Mouse (Mus musculus) layer of hippocampus, postnatal 25 days (tissue): ENCODE data around the gene Sema3d. TPM values are rescaled to one million over a fixed set of nuclear protein-coding genes. Genes with fewer than 3 reads are reported as not detected.

Experiments
- DNase-seq, 2 experiments: peaks; one replicate each; pipeline ENCODE4 v3.0.0; 2022; ENCODE audit warnings: mixed read lengths in 2 of 2, low spot score in 1 of 2; ENCODE audit errors: extremely low spot score in 1 of 2
- total RNA-seq, 2 experiments: library from RNA; stranded (reverse); gene quantifications; 2 replicates each; pipeline ENCODE4 v1.2.3; 2021

Gene Sema3d
- total RNA-seq, 2 experiments from 2014 or later, result 5.1 to 5.4 TPM

DNA sequence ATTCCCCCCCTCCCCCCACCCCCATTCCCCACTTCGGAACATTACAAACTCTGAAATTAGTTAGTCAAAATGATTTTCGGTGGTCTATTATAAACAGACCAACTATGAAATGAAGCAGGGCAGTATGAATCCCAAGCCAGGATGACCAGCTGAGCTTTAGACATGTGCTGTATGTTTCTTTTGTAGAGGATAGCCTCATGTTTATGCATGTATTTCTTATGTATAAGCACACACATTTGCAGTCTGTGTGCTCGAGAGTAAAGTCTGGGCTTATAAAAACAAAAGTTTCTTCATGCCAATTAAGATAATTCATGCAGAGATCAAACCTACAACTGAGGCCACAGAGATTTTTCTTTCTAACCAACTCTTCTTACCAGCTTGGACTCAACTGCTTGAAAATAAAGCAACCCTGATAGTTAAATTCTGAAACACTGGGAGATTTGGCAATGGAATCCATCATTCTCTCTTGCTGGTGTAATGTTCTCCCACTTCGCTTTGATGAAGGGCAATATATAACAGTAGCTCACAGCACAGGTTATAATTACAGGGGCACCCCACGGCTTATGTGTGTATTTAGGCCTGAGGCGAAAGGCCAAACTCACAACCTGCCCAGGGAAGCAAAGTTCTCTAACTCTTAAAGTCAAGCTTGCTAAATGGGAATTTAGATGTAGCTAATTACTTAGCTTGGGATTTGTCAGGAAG is 115.2 kb downstream of the Sema3d start:
- DNase-seq, result no peak

DNA sequence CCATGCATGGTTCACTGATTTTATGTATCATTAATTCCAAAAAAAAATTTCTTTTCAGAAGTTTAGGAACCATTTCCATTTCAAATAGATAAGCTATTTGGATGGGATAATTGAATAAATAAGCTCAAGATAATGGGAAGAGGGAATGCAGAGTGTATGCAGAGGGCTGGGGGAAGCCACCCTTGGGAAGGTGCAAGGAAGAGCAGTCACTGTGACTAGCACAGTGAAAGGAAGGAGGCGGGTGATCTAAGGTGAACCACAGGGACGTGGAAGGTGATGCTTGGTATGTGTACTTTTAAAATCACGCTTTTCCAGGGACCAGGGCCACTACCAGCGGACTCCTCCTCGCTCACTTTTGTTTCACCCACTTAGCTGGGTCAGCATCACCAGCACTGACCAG is 115.9 kb downstream of the Sema3d start:
- no peak for DNase-seq

- no peak for DNase-seq
Measured at GRCm38 (mm10) chr5:12499791-12500504, 116.8 kb downstream of the Sema3d start.

DNA sequence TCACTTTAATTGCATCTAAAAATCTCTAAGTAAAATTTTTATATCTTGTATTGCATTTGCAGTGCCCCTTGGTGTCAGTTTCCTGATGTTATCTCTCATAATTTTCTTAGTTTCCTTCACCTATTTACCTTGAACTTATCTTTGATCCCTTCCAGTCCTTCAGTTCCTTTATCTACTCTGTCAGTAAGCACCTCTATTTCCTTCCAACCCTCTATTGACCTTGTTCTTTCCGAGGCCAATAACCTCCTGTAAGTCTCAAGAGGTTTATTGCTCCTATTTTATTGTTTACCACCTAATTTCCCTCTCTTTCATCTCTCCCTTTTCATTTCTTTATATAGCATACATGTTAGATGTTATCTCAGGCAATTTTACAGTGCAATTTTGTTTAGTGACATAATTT is 129.3 kb downstream of the Sema3d start:
- DNase-seq, result no peak

DNA sequence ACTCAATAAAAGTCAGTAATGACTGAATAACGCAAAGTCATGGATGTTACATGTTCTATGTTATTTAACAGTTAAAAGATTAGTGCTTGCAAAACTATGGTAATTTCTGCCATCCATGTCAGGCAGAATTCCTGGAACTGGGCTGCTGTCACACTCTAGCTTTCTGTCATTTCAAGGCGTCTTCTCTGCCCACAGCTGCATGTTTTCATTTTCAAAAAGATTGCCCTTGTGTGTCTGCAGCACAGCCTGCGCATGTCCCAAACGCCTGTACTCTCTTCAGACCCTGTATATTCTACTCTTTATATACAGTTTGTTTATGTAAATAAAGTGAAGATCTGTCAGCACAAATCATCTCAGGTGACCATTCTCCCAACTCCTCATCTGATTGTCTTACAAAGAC is 132.1 kb downstream of the Sema3d start:
- DNase-seq, result no peak

DNA sequence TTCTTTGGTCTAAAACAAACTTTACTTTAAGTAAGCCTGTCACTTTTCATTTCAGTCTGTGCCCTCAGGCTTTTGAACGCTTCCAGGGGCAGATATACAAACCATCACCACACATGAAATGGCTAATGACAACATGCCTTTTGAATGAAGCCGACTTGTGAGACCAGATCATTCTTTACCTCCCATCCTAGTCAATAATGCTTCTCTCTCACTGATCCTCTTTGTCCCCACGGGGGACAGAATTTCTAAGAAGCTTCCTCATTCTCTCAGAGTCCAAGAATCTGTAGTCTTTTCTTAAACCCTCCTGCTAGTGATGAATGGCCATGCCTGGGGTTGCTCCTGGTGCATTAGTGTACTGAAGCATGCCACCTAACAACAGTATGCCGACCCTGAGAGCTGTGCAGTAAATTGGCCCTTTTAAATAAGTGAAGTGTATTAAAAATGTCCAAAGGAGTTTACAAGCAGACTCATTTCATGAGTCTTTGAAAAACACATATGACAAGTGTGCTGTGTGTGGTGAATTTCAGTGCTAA is 142.1 kb downstream of the Sema3d start:
- DNase-seq, result no peak

DNA sequence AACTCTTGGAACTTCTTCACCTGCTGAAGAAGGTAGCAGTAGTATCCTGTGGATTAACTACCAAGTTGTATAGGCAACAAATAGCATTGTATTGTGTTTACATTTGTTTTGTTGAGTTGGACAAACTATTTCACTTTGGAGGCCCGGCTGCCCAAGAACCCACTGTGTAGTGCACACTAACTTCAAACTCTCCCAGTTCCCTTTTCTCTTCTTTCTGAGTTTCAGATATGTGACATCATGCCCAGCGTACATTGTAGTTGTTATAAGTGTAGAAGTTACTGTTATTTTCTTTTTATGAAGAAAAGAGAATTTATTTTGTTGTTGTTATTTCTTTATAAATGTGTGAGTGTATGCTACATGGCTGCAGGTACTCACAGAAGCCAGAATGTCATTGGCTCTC is 145.4 kb downstream of the Sema3d start:
- no peak for DNase-seq

DNA sequence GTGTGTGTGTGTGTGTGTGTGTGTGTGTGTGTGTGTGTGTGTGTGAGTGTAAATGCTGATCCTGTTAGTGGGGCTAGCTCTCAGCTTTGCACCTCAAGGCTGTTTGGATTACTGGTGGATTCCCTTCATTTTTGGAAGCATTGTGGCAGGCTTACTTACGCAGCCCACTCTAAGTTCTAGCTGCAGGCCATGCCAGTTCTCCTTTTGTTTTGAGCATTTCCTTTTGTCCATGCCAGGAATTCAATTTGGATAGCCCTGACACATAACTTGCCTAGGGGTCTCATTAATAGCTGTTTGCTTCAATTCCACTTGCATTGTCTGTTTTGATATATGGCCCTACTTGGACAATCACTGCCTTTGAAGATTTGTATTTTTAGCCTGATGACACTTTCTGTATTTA is 146.6 kb downstream of the Sema3d start:
- DNase-seq, result no peak

- no peak for DNase-seq
Measured at GRCm38 (mm10) chr5:12541268-12541667, 158.1 kb downstream of the Sema3d start.

DNA sequence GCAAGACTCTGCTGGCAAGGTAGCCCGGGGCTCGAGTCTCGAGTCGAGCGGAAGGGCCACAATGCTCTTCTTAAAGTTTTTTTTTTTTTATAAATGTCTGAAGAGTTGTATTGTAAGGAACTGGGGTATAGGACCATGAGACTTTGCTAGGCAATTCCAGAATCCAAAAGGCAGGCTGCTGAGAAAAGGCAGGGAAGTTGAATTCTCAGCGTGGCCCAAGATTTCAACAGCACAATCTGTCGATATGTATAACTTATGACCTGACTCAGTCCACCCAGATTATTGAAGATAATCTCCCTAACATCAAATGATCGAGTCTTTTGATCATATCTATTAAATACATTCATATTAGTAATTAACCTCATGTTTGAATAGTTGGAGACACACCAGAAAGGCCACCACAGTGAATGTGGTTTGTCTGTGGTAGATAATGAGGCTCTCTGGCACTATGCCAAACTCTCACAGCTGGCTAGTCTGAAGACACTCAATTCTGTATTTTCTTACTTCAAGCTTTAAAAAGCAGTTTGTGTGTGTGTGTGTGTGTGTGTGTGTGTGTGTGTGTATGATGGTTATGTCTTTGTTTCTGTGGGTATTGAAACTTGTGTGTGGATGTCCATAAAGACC is 166.0 kb downstream of the Sema3d start:
- DNase-seq, result no peak

DNA sequence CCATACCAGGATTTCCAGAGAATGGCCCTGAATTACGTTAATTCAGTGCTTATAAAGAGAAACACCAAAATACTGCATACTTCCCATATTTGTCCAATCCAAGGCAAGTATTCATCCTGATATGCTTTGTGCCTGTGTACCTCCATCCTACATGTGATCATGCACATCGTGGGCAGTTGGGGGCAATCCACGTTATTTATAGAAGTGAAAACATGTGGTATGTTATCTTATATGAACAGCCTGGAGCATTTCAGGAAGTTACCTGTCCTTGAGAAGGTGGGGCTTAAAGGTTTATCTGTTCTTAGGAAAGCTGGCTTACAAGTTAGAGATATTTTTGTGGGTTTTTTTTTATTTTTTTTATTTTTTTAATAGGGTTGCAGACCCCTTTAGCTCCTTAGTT is 172.2 kb downstream of the Sema3d start:
- no peak for DNase-seq

GRCm38 (mm10) chr5:12557889-12558288 is 174.7 kb downstream of the Sema3d start:
- no peak for DNase-seq

GRCm38 (mm10) chr5:12561740-12562139 is 178.6 kb downstream of the Sema3d start:
- DNase-seq, result no peak

GRCm38 (mm10) chr5:12562204-12562603 is 179.0 kb downstream of the Sema3d start:
- peak; percentile 21 to 49 for DNase-seq

DNA sequence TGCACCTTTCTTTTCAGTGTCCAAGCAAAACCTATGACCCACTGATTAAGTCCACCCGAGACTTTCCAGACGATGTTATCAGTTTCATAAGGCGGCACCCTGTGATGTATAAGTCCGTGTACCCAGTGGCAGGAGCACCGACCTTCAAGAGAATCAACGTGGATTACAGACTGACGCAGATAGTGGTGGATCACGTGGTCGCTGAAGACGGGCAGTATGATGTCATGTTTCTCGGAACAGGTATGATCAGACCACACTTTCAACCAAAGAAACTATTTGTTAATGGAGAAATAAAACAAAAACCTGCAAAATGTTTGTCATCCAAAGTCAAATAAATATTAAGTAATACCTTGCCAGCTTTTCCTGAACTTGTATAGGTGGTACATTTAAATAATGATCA is 179.9 kb downstream of the Sema3d start:
- DNase-seq, result no peak

- no peak for DNase-seq
Measured at GRCm38 (mm10) chr5:12564602-12565220, 181.5 kb downstream of the Sema3d start.

GRCm38 (mm10) chr5:12566568-12566967 is 183.4 kb downstream of the Sema3d start:
- DNase-seq, result no peak

DNA sequence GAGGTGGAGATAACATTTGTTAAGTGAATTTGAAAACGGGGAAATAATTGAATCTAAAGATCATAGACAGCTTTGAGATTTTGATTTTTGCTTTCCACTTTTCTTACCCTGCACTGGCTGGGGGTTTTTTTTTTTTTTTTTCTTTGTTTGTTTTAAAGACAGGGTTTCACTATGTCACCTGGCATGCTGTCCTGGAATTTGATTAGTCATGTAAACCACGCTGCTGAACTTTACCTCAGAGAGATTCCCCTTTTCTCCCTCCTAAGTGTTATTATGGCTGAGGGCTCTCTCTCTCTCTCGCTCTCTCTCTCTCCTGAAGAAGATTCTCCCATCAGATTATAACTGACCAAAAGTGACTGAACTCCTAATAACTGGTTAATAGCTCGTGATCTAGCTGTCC is 191.4 kb downstream of the Sema3d start:
- no peak for DNase-seq

GRCm38 (mm10) chr5:12575262-12575661 is 192.1 kb downstream of the Sema3d start:
- no peak for DNase-seq

DNA sequence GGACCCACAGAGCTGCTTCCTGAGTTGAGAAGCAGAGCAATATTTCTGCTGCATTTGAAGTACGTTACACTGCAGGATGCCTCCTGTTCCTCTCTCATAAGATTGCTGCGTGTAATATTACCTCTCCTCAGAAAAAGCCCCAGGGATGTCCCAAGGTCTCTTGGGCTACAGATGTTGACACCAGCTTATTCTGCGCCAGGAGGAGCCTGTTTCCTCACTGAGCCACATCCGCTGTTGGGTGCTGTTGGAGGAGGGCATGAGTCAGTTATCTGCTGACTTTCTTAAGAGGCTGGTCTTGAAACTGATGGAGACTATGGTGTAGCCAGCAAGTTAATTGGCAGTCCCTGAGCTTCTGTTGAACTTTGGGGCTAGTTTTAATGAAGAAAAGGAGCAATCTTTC is 196.6 kb downstream of the Sema3d start:
- no peak for DNase-seq

- DNase-seq, result no peak
Measured at GRCm38 (mm10) chr5:12582540-12582939, 199.4 kb downstream of the Sema3d start.
